Comparison of ENCODE assay signal across 9 mouse cellular contexts in the genomic region with DNA sequence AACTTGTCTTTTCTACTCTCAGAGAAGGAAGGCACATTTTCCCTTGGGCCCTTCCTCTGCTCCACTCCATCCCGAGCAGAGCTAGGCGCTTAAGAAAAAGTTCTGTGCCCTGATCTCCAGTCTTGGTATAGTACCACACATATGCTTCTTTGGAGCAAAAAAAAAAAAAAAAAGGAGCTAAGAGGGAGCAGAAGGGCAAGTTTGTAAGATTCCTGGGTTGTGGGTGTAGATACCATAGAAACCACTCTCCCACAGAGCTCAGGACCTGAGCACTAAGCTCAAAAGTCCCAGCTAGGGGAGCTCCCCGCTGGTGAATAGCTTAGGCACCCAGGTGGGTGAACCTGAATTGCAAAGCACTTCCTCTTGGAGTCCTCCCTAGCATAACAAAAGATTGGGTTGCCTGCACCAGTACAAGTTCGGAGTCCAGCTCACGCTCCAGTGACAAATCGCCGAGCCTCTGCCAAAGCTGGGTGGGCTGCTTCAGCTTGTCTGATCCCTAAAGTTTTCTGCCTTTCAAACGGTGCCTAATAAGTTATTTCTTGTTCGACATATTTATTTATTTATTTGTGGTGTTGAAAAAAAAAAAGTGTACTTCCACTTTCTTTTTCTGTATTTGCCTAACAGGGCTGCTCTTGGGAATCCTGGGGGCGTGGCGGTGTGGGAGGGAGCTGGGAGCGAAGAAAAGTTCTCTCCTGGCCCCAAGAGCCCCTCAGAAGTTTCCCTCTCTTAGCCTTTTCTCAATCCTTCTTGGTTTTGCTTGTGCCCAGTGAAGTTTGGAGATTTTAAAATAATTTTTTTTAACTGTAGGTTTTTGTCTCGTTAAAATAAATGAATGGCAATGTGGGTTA. TPM values are rescaled to one million over a fixed set of nuclear protein-coding genes. Genes with fewer than 3 reads are reported as not detected.
DNase-seq lines count a peak whose midpoint lies in the region; ATAC-seq lines count a peak whose summit lies in the region.
"Had no signal": no experiment of that assay in that cellular context is flagged by ENCODE, and none has a peak within 500 bp of the region (broad histone marks: within the 10 kb centered on the region; RNA-seq: fewer than 3 reads in every experiment).

No protein-coding gene starts in this region.

- no peaks in the 10 kb centered on the region for H3K9me3 ChIP-seq in heart, embryonic 10.5 days
- H3K9me3 ChIP-seq in hindbrain, embryonic 14.5 days (ENCODE audit: control insufficient read depth, low read length) = no peaks in the 10 kb centered on the region
- no peaks in the 10 kb centered on the region for H3K9me3 ChIP-seq in liver, embryonic 15.5 days (replicated peaks)

- 9% methylated on average over 13 of the region's 13 CpGs for WGBS in heart, embryonic 10.5 days
- 4% methylated on average over 13 of the region's 13 CpGs for WGBS in hindbrain, embryonic 14.5 days
- WGBS in liver, embryonic 15.5 days (ENCODE audit: insufficient replicate concordance) = 7% methylated on average over 13 of the region's 13 CpGs

- ATAC-seq in hindbrain, embryonic 14.5 days (ENCODE audit: low FRiP score) = no peak
- ATAC-seq in liver, embryonic 15.5 days (ENCODE audit: insufficient read depth) = no peak
- ATAC-seq: Patski had no signal

- no peak overlapping the region for H3K27ac ChIP-seq in heart, embryonic 10.5 days
- no peak overlapping the region for H3K27ac ChIP-seq in hindbrain, embryonic 14.5 days
- no peak overlapping the region for H3K27ac ChIP-seq in liver, embryonic 15.5 days (replicated peaks)

- H3K4me3 ChIP-seq in heart, embryonic 10.5 days = peak overlapping the region; percentile 65
- H3K4me3 ChIP-seq in hindbrain, embryonic 14.5 days (replicated peaks; ENCODE audit: low read length) = peak overlapping the region; percentile 55
- 0 out of 2 replicates have a peak overlapping the region, but pooled peaks have one; percentile 15 for H3K4me3 ChIP-seq in liver, embryonic 15.5 days (replicated peaks)

- H3K9ac ChIP-seq in hindbrain, embryonic 14.5 days = peak overlapping the region; percentile 65; the same call in 1 of the 2 replicates
- H3K9ac ChIP-seq in liver, embryonic 15.5 days = no peak overlapping the region

- peak overlapping the region; percentile 96 for H3K4me2 ChIP-seq in hindbrain, embryonic 14.5 days (replicated peaks)
- H3K4me2 ChIP-seq in liver, embryonic 15.5 days = peak overlapping the region; percentile 49

- intact Hi-C loops in heart, postnatal 25 days (cut with DNase I) = loop anchor here (5.0 to 10.0 kb wide), 3 partner anchors 113 to 420 kb away; no protein-coding TSS in a partner anchor

- no peaks in the 10 kb centered on the region for H3K36me3 ChIP-seq in heart, embryonic 10.5 days
- H3K36me3 ChIP-seq in hindbrain, embryonic 14.5 days (replicated peaks; ENCODE audit: control insufficient read depth, insufficient read depth) = no peaks in the 10 kb centered on the region
- H3K36me3 ChIP-seq in liver, embryonic 15.5 days (replicated peaks) = no peaks in the 10 kb centered on the region

- DNase-seq in heart, embryonic 10.5 days (ENCODE audit: low spot score) = no peak
- DNase-seq in heart, postnatal 25 days (ENCODE audit: low spot score) = no peak
- peak; percentile 40 for DNase-seq in embryo, embryonic 10.5 days (ENCODE audit: low spot score)
- no peak for DNase-seq in hindbrain, embryonic 14.5 days (ENCODE audit: low spot score)
- DNase-seq in testis, postnatal 10 days (ENCODE audit: low spot score) = peak; percentile 47
- no peak for DNase-seq in right cerebral cortex, adult 2 months (ENCODE audit: low spot score in 2 of 2)
- DNase-seq in layer of hippocampus, postnatal 36 days = no peak

- H3K27me3 ChIP-seq in heart, embryonic 10.5 days (ENCODE audit: insufficient read depth, poor library complexity, severe bottlenecking) = peaks cover 50% of the 10 kb centered on the region
- H3K27me3 ChIP-seq in hindbrain, embryonic 14.5 days (ENCODE audit: control insufficient read depth, insufficient read depth, low read length) = peaks cover 49% of the 10 kb centered on the region
- peaks cover 43% of the 10 kb centered on the region for H3K27me3 ChIP-seq in liver, embryonic 15.5 days

- H3K4me1 ChIP-seq in heart, embryonic 10.5 days = peaks cover 23% of the 10 kb centered on the region
- H3K4me1 ChIP-seq in hindbrain, embryonic 14.5 days (replicated peaks; ENCODE audit: control insufficient read depth, insufficient read depth, low read length) = peaks cover 19% of the 10 kb centered on the region
- no peaks in the 10 kb centered on the region; the same call in 1 of the 2 replicates for H3K4me1 ChIP-seq in liver, embryonic 15.5 days (replicated peaks)

RNA-seq across cellular contexts. Expression of a gene that starts 2.9 kb away (rescaled TPM):
- polyA plus RNA-seq in heart, embryonic 10.5 days (2016; fragmentation: Nextera tagmentation; extraction: Ambion mirVana) = 0.20 TPM in 1 of 2 replicates, not detected in the other
- not detected for total RNA-seq in heart, postnatal 25 days (2021)
- polyA plus RNA-seq in hindbrain, embryonic 14.5 days (2014; fragmentation: Nextera tagmentation; extraction: Ambion mirVana) = 11.6 and 12.2 TPM in 2 replicates
- polyA plus RNA-seq in liver, embryonic 15.5 days (2015; fragmentation: Nextera tagmentation; extraction: Ambion mirVana) = not detected in 2 replicates
- 10 to 100 TPM; 26.5 to 30.0 TPM for total RNA-seq in layer of hippocampus, postnatal 36 days (2021)
- polyA plus RNA-seq: Patski had no signal

RNA-seq across cellular contexts. Expression of a gene that starts 54.6 kb away (rescaled TPM):
- 7.4 and 7.7 TPM in 2 replicates for polyA plus RNA-seq in heart, embryonic 10.5 days (2016; fragmentation: Nextera tagmentation; extraction: Ambion mirVana)
- 10 to 100 TPM; 15.2 to 20.2 TPM for total RNA-seq in heart, postnatal 25 days (2021)
- polyA plus RNA-seq in hindbrain, embryonic 14.5 days (2014; fragmentation: Nextera tagmentation; extraction: Ambion mirVana) = 7.9 and 9.3 TPM in 2 replicates
- 6.0 and 6.1 TPM in 2 replicates for polyA plus RNA-seq in liver, embryonic 15.5 days (2015; fragmentation: Nextera tagmentation; extraction: Ambion mirVana)
- 1 to 10 TPM; 2.0 to 2.5 TPM for total RNA-seq in layer of hippocampus, postnatal 36 days (2021)
- polyA plus RNA-seq: Patski had no signal

Comparison
In these comparisons a context has a peak if more than half of its experiments do, and no peak if none do; other contexts are left out.
1. DNase-seq: peak in embryo, embryonic 10.5 days (single experiment) and testis, postnatal 10 days (single experiment); none in heart, embryonic 10.5 days (single experiment), heart, postnatal 25 days (single experiment), hindbrain, embryonic 14.5 days (single experiment), right cerebral cortex, adult 2 months (0 of 2) and layer of hippocampus, postnatal 36 days (0 of 2).
2. H3K4me3 ChIP-seq: peak in every context shown above with its lines; median percentile 65 in heart, embryonic 10.5 days; 55 in hindbrain, embryonic 14.5 days; 15 in liver, embryonic 15.5 days.
3. RNA of a gene that starts 2.9 kb away (polyA plus RNA-seq): 11.6 to 12.2 TPM in hindbrain, embryonic 14.5 days; 0.20 TPM in heart, embryonic 10.5 days and not detected in liver, embryonic 15.5 days; every median in the first group is over 10 times any median in the second.